Mouse (Mus musculus) midbrain, embryonic 13.5 days (tissue): ENCODE data around the gene Mtch1. TPM values are rescaled to one million over a fixed set of nuclear protein-coding genes. Genes with fewer than 3 reads are reported as not detected.

Experiments
- ATAC-seq: fragments of 200-750 bp; cut with Nextera tagmentation; 2 replicates; pipeline ENCODE4 v1.8.0; 2017; ENCODE audit warnings: mild to moderate bottlenecking, moderate TSS enrichment, moderate library complexity
- H3K27ac ChIP-seq: fragments of 300-500 bp; sonication (generic); 2 replicates; pipeline ENCODE4 v1.5.1; 2015; ENCODE audit warnings: inconsistent platforms, mild to moderate bottlenecking, moderate library complexity
- H3K27me3 ChIP-seq: fragments of 300-500 bp; sonication (generic); 2 replicates; pipeline ENCODE4 v1.6.1; 2015; ENCODE audit warnings: mild to moderate bottlenecking, inconsistent platforms
- H3K36me3 ChIP-seq: fragments of 300-500 bp; sonication (generic); 2 replicates; pipeline ENCODE4 v1.6.1; 2015; ENCODE audit warnings: mild to moderate bottlenecking, inconsistent platforms
- H3K4me1 ChIP-seq: fragments of 300-500 bp; sonication (generic); replicated peaks from 2 replicates; pipeline ENCODE4 v1.6.1; 2015; ENCODE audit warnings: inconsistent platforms
- H3K4me2 ChIP-seq: fragments of 300-500 bp; sonication (generic); replicated peaks from 2 replicates; pipeline ENCODE4 v1.6.1; 2015; ENCODE audit warnings: moderate library complexity, mild to moderate bottlenecking, inconsistent platforms
- H3K4me3 ChIP-seq: fragments of 300-500 bp; sonication (generic); replicated peaks from 2 replicates; pipeline ENCODE4 v1.5.1; 2015; ENCODE audit warnings: mild to moderate bottlenecking, inconsistent platforms
- H3K9ac ChIP-seq: fragments of 300-500 bp; sonication (generic); replicated peaks from 2 replicates; pipeline ENCODE4 v1.6.1; 2015; ENCODE audit warnings: mild to moderate bottlenecking, inconsistent platforms
- H3K9me3 ChIP-seq: fragments of 300-500 bp; sonication (generic); 2 replicates; pipeline ENCODE4 v1.6.1; 2016; ENCODE audit warnings: mild to moderate bottlenecking, inconsistent platforms
- WGBS: fragments of 180-500 bp; shearing (Covaris S2); methylation state at CpG from one replicate; pipeline ENCODE4 v1.1.7; 2015; 5-methylcytosine and 5-hydroxymethylcytosine counted together
- polyA plus RNA-seq: library from polyadenylated mRNA; unstranded; fragments of >200 nt; fragmentation: Nextera tagmentation; extraction: Ambion mirVana; gene quantifications from 2 replicates; pipeline ENCODE4 v1.2.1, GENCODE M21; 2015

The Mtch1 gene
- polyA plus RNA-seq, 1 experiment from 2014 or later = 461 TPM

DNA sequence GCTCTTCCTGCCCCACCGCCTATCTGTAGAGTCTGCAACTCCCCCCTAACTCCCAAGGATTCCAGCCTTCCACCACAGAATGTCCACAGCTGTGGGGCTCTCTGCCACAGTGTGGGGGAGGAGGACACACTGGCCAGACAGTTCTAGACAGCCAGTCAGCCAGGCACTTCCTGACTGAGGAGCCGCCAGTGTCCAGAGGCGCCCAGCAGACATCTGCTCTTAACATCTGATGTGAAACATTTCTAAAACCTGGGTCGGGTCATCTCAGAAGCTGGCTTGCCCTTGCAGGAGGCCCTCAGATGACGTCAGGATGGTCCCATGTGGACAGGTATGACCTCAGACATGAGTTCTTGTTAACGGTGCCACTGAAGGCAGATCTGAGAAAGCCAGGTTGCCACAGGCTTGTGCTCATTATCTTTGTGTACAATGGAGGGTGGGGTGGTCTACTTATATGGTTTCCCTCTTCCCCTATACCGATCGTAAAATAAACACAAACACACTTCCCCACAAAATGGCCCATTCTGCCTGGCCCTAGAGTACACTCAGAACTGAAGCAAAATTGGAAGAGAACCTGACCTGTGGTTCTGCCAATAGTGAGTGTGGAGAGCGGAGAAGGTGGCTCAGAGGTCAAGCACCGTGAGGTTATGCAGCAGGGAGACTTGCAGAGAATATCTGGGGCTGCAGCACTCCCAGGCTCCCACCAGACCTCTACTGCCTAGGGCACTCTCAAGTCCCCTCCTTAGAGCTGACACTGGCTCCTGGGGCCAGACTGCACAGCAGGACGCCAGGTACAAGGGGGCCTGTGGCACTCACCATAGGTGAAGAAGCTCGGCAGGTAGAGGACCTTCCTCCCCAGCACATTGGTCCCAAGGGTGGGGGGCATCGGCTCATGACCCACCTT, 5.5 kb downstream of the Mtch1 start:
- Histone ChIP-seq H3K4me1 (peaks cover 50% of the 10 kb centered on the region), H3K4me2 (peak overlapping the region; percentile 17; the same call in 1 of the 2 replicates), H3K4me3 (no peak overlapping the region), H3K9ac (peak overlapping the region; percentile 56), H3K27ac (peak overlapping the region; percentile 74), H3K27me3 (no peaks in the 10 kb centered on the region), H3K9me3 (no peaks in the 10 kb centered on the region), H3K36me3 (peaks cover 62% of the 10 kb centered on the region)
- 53% methylated on average over 13 of the region's 13 CpGs for WGBS
- ATAC-seq = peak; percentile 28

DNA sequence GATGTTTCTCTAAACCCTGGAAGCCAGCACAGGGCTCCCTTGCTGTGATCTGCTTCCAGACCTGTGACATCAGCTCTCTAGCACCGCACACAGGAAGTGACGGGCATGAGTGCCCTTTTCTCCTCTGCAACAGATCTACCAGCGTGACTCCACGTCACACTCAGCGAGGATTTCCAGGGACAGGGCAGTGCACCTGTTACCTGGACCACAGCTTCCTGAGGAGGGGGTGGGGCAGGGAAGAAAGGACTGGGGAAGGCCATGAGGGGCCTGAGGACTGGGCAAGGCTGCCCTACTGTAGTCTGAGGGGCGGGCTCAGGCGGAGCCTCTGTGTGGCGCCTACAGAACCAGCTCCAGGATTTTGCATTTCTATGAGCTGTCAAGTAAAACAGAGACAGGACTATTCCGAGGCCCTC, 6.1 kb downstream of the Mtch1 start:
- peaks cover 48% of the 10 kb centered on the region for H3K4me1 ChIP-seq
- WGBS = 19% methylated on average over 9 of the region's 9 CpGs

DNA sequence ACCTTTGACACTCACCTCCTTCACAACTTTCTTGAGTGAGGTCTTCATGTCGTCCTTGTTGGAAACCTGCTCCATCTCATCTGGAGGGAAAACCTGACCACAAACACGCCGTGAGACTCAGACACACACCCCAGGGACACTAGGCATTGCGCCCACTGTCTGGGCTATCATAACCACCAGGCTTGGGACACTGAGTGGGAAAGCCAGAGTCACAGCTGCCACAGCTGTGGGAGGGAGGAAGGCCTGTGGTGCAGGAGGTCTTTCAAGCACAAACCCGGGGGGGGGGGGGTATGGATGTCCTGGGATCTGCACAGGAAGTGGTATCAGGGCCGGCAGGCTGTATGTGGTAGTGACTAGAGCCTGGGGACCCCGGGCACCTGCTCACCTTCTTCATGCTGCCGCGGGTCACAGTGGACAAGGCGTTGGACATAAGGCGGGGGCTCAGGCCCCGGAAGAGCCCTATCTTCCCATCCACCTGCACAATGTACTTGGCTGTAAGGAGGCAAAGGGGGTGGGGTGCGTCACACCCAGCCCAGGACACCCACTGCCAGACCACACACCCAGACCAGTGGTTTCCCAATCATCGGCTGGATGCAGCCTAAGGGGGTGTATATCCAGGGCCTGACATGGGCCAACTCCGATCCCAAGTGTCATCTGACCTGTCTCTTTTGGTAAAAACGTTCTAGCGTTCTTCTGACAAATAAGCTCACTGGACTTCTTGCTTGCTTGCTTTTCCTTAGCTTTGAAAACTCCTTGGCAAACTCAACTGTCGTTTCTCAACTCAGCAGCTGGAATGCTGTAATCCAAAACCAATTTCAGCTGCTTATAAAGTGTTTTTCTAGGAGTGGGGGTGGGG, 7.1 kb downstream of the Mtch1 start:
- H3K9ac ChIP-seq = no peak overlapping the region
- 84% methylated on average over 18 of the region's 18 CpGs for WGBS
- H3K9me3 ChIP-seq = no peaks in the 10 kb centered on the region
- no peak overlapping the region for H3K27ac ChIP-seq
- H3K27me3 ChIP-seq = no peaks in the 10 kb centered on the region
- H3K4me1 ChIP-seq = peaks cover 39% of the 10 kb centered on the region
- no peak overlapping the region for H3K4me2 ChIP-seq
- peaks cover 78% of the 10 kb centered on the region for H3K36me3 ChIP-seq
- H3K4me3 ChIP-seq = no peak overlapping the region
- no peak for ATAC-seq

More for the DNA sequence above, 6.1 kb downstream of the Mtch1 start:
- Histone ChIP-seq H3K4me3 (no peak overlapping the region), H3K27me3 (no peaks in the 10 kb centered on the region), H3K36me3 (peaks cover 68% of the 10 kb centered on the region), H3K9me3 (no peaks in the 10 kb centered on the region), H3K9ac (peak overlapping the region; percentile 56), H3K27ac (peak overlapping the region; percentile 74), H3K4me2 (peak overlapping the region; percentile 17; the same call in 1 of the 2 replicates)
- peak; percentile 43 for ATAC-seq

DNA sequence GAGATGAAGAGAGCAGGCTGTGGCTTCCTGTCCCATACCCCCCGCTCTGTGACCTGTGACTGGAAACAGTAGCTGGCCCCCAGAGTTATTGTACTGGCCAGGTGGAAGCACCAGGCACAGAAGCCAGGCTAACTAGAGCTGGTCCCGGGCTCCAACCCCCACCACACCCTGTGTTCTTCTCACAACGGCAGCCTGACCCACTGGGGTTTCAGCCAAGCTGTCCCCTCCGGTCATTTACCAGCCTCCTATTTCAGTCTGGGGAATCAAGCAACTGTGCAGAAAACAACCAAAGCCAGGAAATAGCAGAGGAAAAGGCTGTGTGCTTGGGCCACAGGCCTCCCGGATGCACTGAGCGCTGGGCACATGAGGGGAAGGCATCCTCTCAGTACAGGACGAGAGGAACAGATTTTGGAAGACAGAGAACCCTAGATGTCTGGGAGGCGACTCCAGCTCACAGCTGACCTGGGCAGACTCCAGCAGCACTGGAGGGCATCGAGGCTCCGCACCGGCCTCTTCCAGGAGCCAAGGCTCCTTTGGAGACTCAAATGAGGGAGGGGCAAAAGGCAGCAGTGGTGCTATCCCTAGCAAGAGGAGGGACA, 8.5 kb downstream of the Mtch1 start:
- H3K4me3 ChIP-seq = no peak overlapping the region
- H3K4me2 ChIP-seq = no peak overlapping the region
- no peaks in the 10 kb centered on the region for H3K27me3 ChIP-seq
- no peaks in the 10 kb centered on the region for H3K9me3 ChIP-seq
- WGBS = 92% methylated on average over 11 of the region's 11 CpGs
- 0 out of 2 replicates have a peak overlapping the region, but pooled peaks have one; percentile 14 for H3K9ac ChIP-seq
- peak overlapping the region; percentile 35; the same call in 1 of the 2 replicates for H3K27ac ChIP-seq
- H3K36me3 ChIP-seq = peaks cover 85% of the 10 kb centered on the region
- peaks cover 34% of the 10 kb centered on the region for H3K4me1 ChIP-seq
- ATAC-seq = no peak

DNA sequence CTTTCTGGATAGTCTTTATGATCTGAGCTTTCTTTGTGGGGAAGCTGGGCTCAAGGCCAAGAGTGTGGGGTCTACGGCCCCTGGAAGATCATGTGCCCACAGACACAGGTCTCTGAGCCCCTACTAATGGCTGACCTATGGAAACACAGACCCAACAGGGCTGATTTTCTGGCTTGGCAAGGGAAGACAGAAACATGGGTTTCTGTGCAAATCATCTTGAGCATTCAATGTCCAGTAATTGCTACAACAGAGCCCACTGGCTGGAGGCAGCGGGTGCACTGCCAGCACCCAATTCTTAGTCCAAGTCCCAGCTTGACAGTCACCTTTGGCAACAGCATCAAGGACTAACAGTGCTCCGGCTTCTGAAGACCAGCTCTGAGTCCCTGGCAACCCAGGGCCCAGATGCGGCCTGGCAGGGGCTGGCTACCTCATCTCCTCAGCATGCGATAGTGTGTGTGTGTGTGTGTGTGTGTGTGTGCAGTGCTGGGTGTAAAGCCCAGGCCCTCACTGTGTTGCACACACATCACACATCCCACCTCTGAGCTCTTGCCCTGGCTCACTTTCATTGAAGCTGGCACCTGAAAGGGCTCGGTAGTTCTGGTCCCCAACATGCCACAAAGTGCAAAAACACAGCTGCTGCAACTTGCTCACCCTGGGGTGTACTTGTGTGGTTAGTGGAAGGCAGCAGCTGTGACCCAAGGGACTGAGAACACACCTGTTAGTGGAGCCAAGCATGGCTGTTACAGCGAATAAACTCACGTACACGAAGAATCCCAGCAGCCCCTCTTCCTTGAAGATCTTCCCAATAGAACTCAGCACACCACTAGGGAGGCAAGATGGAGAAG, 9.5 kb downstream of the Mtch1 start:
- H3K9ac ChIP-seq = no peak overlapping the region
- H3K36me3 ChIP-seq = peaks cover 84% of the 10 kb centered on the region
- peaks cover 34% of the 10 kb centered on the region for H3K4me1 ChIP-seq
- no peak overlapping the region for H3K4me2 ChIP-seq
- peak overlapping the region; percentile 48 for H3K27ac ChIP-seq
- no peaks in the 10 kb centered on the region for H3K27me3 ChIP-seq
- ATAC-seq = 0 out of 2 replicates have a peak, but pooled peaks have one; percentile 28
- no peaks in the 10 kb centered on the region for H3K9me3 ChIP-seq
- 84% methylated on average over 9 of the region's 9 CpGs for WGBS
- H3K4me3 ChIP-seq = no peak overlapping the region

DNA sequence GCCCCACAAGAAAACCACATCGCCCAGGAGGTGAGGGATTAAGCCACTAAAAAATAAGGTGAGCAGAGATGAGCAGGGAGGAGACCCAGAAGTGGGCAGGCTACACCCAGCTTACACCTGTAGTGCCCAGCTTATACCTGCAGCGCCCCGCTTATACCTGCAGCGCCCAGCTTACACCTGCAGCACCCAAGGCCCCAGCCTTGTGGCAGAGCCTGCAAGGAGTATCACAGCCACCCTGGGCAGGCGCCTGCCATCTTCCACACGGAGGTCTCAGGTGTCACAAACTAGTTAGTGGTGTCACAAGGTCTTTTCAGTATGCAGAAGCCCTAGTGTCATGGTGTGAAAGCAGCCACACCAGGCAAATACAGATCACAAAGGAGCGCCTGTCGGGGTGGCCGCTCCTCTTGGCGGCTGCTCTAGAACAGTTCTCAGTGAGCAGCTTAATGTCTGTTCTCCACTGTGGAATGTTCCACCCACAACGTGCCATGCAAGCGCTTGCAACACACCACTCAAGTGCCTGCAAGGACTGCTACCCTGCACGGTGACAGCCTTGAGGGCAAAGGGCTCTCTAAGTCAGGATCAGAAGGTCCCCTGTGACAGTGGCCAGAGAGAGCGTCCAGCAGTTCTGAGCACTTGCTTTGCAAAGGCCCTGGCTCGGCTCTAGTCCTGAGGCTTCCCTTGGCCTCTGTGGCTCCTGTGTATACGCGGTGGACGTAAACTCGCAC, 11.3 kb downstream of the Mtch1 start:
- no peak overlapping the region for H3K9ac ChIP-seq
- H3K27ac ChIP-seq = no peak overlapping the region
- peaks cover 88% of the 10 kb centered on the region for H3K36me3 ChIP-seq
- H3K4me2 ChIP-seq = no peak overlapping the region
- no peaks in the 10 kb centered on the region for H3K27me3 ChIP-seq
- H3K4me1 ChIP-seq = peaks cover 27% of the 10 kb centered on the region
- H3K9me3 ChIP-seq = no peaks in the 10 kb centered on the region
- WGBS = 95% methylated on average over 19 of the region's 19 CpGs
- ATAC-seq = no peak
- H3K4me3 ChIP-seq = no peak overlapping the region

DNA sequence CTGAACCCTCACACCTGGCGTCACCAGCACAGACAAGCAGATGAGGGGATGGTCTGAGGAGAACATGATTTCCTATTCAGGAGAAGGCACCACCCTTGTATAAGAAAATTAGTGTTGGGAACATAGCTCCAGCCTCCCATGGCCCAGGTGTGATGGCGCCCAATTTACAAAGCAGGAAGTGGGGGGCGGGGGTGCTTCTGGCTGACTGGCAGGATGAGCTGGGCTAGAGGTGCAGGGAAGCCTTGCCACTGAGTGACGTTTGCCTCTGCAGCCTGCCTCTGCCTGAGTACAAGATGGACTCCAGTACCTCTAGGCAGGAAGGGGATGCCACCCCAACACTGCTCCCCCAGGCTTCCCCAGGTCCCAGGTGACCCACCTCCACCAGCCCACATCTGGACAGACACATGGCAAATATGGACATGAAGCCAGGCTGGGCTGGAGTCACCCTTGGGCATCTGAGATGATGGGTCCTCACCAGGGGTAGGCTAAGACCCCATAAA, 15.5 kb downstream of the Mtch1 start:
- Histone ChIP-seq H3K4me3 (no peak overlapping the region), H3K27ac (0 out of 2 replicates have a peak overlapping the region, but pooled peaks have one; percentile 74), H3K9ac (peak overlapping the region; percentile 10; the same call in 1 of the 2 replicates), H3K36me3 (peaks cover 67% of the 10 kb centered on the region), H3K4me1 (peaks cover 26% of the 10 kb centered on the region), H3K4me2 (no peak overlapping the region), H3K27me3 (no peaks in the 10 kb centered on the region), H3K9me3 (no peaks in the 10 kb centered on the region)
- 84% methylated on average over 4 of the region's 4 CpGs for WGBS
- ATAC-seq = no peak

DNA sequence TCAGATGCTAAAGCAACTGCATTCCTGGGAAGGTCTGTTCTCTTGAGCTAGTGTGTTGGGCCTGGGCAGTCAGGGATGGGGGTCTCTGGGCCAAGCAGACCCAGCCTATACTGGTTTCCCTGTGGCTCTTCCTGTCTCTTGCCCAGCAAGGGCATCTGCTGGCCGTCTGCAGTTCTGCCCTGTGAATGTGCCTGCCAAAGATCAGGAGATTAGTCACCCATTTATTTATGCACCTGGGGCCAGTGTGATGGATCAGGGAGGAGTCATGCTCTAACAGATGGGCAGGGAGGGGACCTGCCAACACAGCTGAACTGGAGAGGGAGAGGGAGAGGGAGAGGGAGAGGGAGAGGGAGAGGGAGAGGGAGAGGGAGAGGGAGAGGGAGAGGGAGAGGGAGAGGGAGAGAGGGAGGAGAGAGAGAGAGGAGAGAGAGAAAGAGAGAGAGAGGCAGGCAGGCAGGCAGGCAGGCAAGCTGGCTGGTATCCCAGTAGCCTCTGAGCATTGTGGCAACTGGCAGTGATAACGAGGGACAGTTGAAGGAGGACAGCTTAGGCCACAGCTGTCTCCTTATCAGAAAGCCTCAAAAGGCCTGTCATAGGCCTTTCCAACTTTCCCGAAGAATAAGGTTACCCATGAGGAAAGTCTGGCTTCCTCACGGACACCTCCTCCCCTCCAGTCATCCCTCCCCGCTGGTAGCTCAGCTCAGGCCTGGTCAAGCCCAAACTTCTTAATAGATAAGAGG, 16.9 kb downstream of the Mtch1 start:
- 0 out of 2 replicates have a peak, but pooled peaks have one; percentile 19 for ATAC-seq

DNA sequence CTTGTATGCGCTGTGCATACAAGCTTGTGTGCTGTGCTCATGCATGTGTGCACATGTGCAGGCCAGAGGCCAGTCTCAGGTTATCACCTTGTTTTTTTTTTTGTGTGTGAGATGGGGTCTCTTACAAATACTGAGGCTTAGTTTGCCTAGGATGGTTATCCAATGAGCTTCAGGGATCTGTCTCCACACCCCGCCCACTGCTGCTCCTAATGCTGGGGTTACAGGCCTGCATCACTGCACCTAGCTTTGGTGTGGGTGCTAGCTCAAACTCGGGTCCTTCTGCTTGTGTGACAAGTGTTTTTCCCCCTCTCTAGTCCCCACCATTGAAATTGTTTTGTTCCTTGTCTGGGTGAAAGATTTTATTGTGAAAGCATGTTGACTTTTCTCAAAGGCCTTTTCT, 17.5 kb downstream of the Mtch1 start:
- Histone ChIP-seq H3K27ac (peak overlapping the region; percentile 74), H3K4me1 (peaks cover 43% of the 10 kb centered on the region), H3K36me3 (peaks cover 47% of the 10 kb centered on the region), H3K9ac (no peak overlapping the region), H3K4me3 (no peak overlapping the region), H3K9me3 (no peaks in the 10 kb centered on the region), H3K27me3 (no peaks in the 10 kb centered on the region), H3K4me2 (no peak overlapping the region)
- WGBS = 82% methylated on average over 3 of the region's 3 CpGs
- ATAC-seq = no peak

More for the DNA sequence above, 16.9 kb downstream of the Mtch1 start:
- H3K4me3 ChIP-seq = no peak overlapping the region
- no peak overlapping the region for H3K9ac ChIP-seq
- WGBS = 14% methylated on average over 5 of the region's 5 CpGs
- no peak overlapping the region for H3K4me2 ChIP-seq
- H3K9me3 ChIP-seq = no peaks in the 10 kb centered on the region
- H3K36me3 ChIP-seq = peaks cover 53% of the 10 kb centered on the region
- H3K27me3 ChIP-seq = no peaks in the 10 kb centered on the region
- peak overlapping the region; percentile 74 for H3K27ac ChIP-seq
- peaks cover 40% of the 10 kb centered on the region for H3K4me1 ChIP-seq

DNA sequence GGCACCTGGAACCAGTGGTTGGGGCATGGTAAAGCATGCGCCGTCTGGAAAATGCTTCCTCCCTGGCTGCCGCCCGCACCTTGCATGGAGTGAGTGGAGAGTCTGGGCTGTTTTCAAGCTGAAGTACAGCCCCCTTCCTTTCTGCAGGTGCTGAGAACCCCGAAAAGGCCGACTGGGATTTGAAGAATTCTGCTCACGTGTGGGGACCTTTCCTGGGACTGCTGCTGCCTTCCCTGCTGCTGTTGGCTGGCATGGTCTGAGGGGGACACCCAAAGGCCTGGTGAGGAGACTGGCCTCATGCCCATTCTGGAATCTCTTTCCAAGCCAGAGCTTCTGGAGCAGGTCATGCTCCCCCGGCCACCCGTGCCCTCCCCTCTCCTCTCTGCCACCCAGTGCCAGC, 20.0 kb downstream of the Mtch1 start:
- 83% methylated on average over 9 of the region's 9 CpGs for WGBS
- Histone ChIP-seq H3K27ac (peak overlapping the region; percentile 79; the same call in 1 of the 2 replicates), H3K4me2 (0 out of 2 replicates have a peak overlapping the region, but pooled peaks have one; percentile 60), H3K4me3 (no peak overlapping the region), H3K9me3 (no peaks in the 10 kb centered on the region), H3K27me3 (peaks cover 6% of the 10 kb centered on the region), H3K36me3 (peaks cover 26% of the 10 kb centered on the region), H3K9ac (0 out of 2 replicates have a peak overlapping the region, but pooled peaks have one; percentile 56), H3K4me1 (peaks cover 46% of the 10 kb centered on the region)
- no peak for ATAC-seq
